In the genomic region with DNA sequence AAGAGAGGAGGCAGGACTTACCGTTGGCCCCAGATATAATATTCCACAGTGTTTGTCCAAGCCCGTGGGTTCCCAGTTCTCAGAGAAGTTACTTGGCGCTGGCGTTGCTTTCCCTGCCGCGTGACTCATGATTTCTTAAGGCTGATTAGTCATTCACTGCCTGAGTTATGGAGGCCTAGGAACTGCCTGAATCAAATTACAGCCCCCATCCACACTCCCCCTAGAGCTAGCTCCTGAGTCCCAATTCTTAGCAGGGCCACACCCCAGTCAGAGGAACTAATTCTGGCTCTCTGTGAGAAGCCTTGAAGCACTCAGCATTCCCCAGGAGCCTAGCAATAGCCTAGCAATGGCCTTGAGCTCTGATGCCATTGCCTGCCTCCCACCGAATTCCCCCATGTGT, we compare ENCODE assay signal across 8 mouse cellular contexts. TPM values are rescaled to one million over a fixed set of nuclear protein-coding genes. Genes with fewer than 3 reads are reported as not detected.
DNase-seq lines count a peak whose midpoint lies in the region; ATAC-seq lines count a peak whose summit lies in the region.

No protein-coding gene starts in this region.

- H3K27me3 ChIP-seq in heart, embryonic 11.5 days (ENCODE audit: control insufficient read depth, insufficient read depth, low read length) = no peaks in the 10 kb centered on the region
- H3K27me3 ChIP-seq in megakaryocyte, embryonic 14.5 days (replicated peaks) = no peaks in the 10 kb centered on the region

- H3K4me1 ChIP-seq in heart, embryonic 11.5 days (ENCODE audit: control insufficient read depth, insufficient read depth, low read length) = peaks cover 43% of the 10 kb centered on the region
- peaks cover 98% of the 10 kb centered on the region for H3K4me1 ChIP-seq in megakaryocyte, embryonic 14.5 days

- H3K9me3 ChIP-seq in heart, embryonic 11.5 days (replicated peaks; ENCODE audit: control insufficient read depth, low read length) = no peaks in the 10 kb centered on the region
- no peaks in the 10 kb centered on the region for H3K9me3 ChIP-seq in megakaryocyte, embryonic 14.5 days

- ATAC-seq in heart, embryonic 11.5 days (replicated peaks; ENCODE audit: insufficient number of reproducible peaks, low FRiP score, low TSS enrichment) = no peak

- H3K36me3 ChIP-seq in heart, embryonic 11.5 days (ENCODE audit: control insufficient read depth, insufficient read depth, low read length) = no peaks in the 10 kb centered on the region
- H3K36me3 ChIP-seq in megakaryocyte, embryonic 14.5 days (replicated peaks; ENCODE audit: low read length) = peaks cover 71% of the 10 kb centered on the region

- H3K9ac ChIP-seq in heart, embryonic 11.5 days (ENCODE audit: low read depth, low read length) = no peak overlapping the region

- H3K4me2 ChIP-seq in heart, embryonic 11.5 days = no peak overlapping the region

- WGBS in heart, embryonic 11.5 days (ENCODE audit: insufficient replicate concordance) = 43% methylated on average over 7 of the region's 7 CpGs

- H3K27ac ChIP-seq in heart, embryonic 11.5 days (ENCODE audit: low read depth, low read length) = peak overlapping the region; percentile 82

- H3K4me3 ChIP-seq in heart, embryonic 11.5 days (ENCODE audit: low read depth, low read length) = no peak overlapping the region
- peak overlapping the region; percentile 84 for H3K4me3 ChIP-seq in megakaryocyte, embryonic 14.5 days (replicated peaks)

- DNase-seq in testis, postnatal 14 days (ENCODE audit: low spot score) = peak; percentile 20
- no peak for DNase-seq in testis, postnatal 10 days (ENCODE audit: low spot score)
- peak; percentile 45 for DNase-seq in embryo, embryonic 10.5 days (ENCODE audit: low spot score)
- DNase-seq in kidney, postnatal 10 days = peak; percentile 65
- DNase-seq in natural killer cell, adult 2 months (ENCODE audit: low spot score in 2 of 2) = no peak
- DNase-seq in cerebellum, adult 9-10 months = no peak

RNA-seq across cellular contexts. Expression of a gene that starts 13.6 kb away (rescaled TPM):
- polyA plus RNA-seq in heart, embryonic 11.5 days (2014; fragmentation: Nextera tagmentation; extraction: Ambion mirVana) = 40.9 and 45.7 TPM in 2 replicates
- 2.4 and 10.3 TPM in 2 replicates for polyA plus RNA-seq in megakaryocyte, embryonic 14.5 days (2012; ENCODE audit: insufficient read depth, low replicate concordance)

Comparison
In these comparisons a context has a peak if more than half of its experiments do, and no peak if none do; other contexts are left out.
1. DNase-seq: peak in testis, postnatal 14 days (single experiment), embryo, embryonic 10.5 days (single experiment) and kidney, postnatal 10 days (single experiment); none in testis, postnatal 10 days (single experiment), natural killer cell, adult 2 months (0 of 2) and cerebellum, adult 9-10 months (single experiment).